In the genomic region with DNA sequence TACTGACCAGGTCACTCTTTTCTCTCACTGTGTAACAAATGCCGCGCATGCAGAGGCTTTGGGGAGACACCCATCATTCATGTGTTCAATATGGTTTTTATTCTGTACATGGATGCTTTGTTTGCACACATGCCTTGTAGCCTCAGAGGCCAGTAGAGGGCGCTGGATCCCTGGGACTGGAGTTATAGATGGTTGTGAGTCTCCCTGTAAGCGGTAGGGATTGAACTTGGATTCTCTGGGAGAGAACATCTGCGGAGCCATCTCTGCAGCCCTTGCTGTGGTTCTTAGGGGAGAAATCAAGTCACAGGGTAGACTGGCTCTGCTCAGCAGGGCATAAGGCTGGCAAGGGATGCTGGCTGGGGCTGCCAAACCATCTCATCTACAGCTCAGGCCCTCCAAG, we compare ENCODE assay signal across 8 mouse cellular contexts.
DNase-seq lines count a peak whose midpoint lies in the region; ATAC-seq and TF ChIP-seq lines count a peak whose summit lies in the region.

No protein-coding gene starts in this region.

- peak; percentile 20 to 67 for DNase-seq in spleen, postnatal 10 days (ENCODE audit: low spot score in 2 of 2)
- no peak for DNase-seq in spleen, adult 12 weeks (ENCODE audit: low spot score)
- DNase-seq in brain, embryonic 14.5 days (ENCODE audit: low read depth): peak; percentile 74
- DNase-seq in forebrain, embryonic 11.5 days (ENCODE audit: low spot score): peak; percentile 76
- DNase-seq in hindlimb bud, embryonic 11.5 days (ENCODE audit: extremely low spot score, low read depth, low spot score): peak; percentile 30
- peak; percentile 63 for DNase-seq in liver, postnatal 0 days

- no peak overlapping the region for H3K4me2 ChIP-seq in forebrain, embryonic 11.5 days (ENCODE audit: low read depth, low read length, severe bottlenecking)
- H3K4me2 ChIP-seq in liver, postnatal 0 days (ENCODE audit: low read depth, low read length): no peak overlapping the region

- H3K36me3 ChIP-seq in forebrain, embryonic 11.5 days (ENCODE audit: control insufficient read depth, insufficient read depth, low read length): no peaks in the 10 kb centered on the region
- no peaks in the 10 kb centered on the region for H3K36me3 ChIP-seq in liver, postnatal 0 days (replicated peaks; ENCODE audit: insufficient read depth, low read length)

- no peaks in the 10 kb centered on the region for H3K27me3 ChIP-seq in forebrain, embryonic 11.5 days (ENCODE audit: control insufficient read depth, insufficient read depth, low read length)
- no peaks in the 10 kb centered on the region for H3K27me3 ChIP-seq in liver, postnatal 0 days (ENCODE audit: insufficient read depth, low read length)

- no peak overlapping the region for H3K4me3 ChIP-seq in forebrain, embryonic 11.5 days (ENCODE audit: low read depth, low read length)
- no peak overlapping the region for H3K4me3 ChIP-seq in liver, postnatal 0 days (ENCODE audit: low read depth, low read length)
- no peak overlapping the region for H3K4me3 ChIP-seq in olfactory bulb, adult 2 months (ENCODE audit: insufficient read depth, low read depth, low read length)

- WGBS in forebrain, embryonic 11.5 days: 44% methylated on average over 5 of the region's 5 CpGs
- WGBS in liver, postnatal 0 days (ENCODE audit: insufficient replicate concordance): 54% methylated on average over 5 of the region's 5 CpGs
- 53% methylated on average over 5 of the region's 5 CpGs for WGBS in olfactory bulb, adult 2 months

- H3K9me3 ChIP-seq in forebrain, embryonic 11.5 days (ENCODE audit: control insufficient read depth, low read length): no peaks in the 10 kb centered on the region
- H3K9me3 ChIP-seq in liver, postnatal 0 days (ENCODE audit: low read length): no peaks in the 10 kb centered on the region

- H3K4me1 ChIP-seq in forebrain, embryonic 11.5 days (replicated peaks; ENCODE audit: control insufficient read depth, insufficient read depth, low read length): 0 out of 2 replicates have a peak, but pooled peaks cover 2% of the 10 kb centered on the region
- no peaks in the 10 kb centered on the region for H3K4me1 ChIP-seq in liver, postnatal 0 days (ENCODE audit: insufficient read depth)
- 0 out of 2 replicates have a peak, but pooled peaks cover 3% of the 10 kb centered on the region for H3K4me1 ChIP-seq in olfactory bulb, adult 2 months (ENCODE audit: control insufficient read depth, insufficient read depth, low read length)

- H3K27ac ChIP-seq in forebrain, embryonic 11.5 days (ENCODE audit: low read depth, low read length): no peak overlapping the region
- no peak overlapping the region for H3K27ac ChIP-seq in liver, postnatal 0 days (ENCODE audit: low read depth)
- H3K27ac ChIP-seq in olfactory bulb, adult 2 months (ENCODE audit: insufficient read depth, low read depth, low read length): no peak overlapping the region

- peak; percentile 59; the same call in 1 of the 2 replicates for TF ChIP-seq CTCF in brain, embryonic 14.5 days (IDR thresholded peaks at IDR 0.05; ENCODE audit: borderline replicate concordance, extremely low read depth, insufficient read depth, insufficient read length)
- TF ChIP-seq CTCF in liver, postnatal 0 days (IDR thresholded peaks at IDR 0.05; ENCODE audit: low read depth): peak; percentile 66
- 0 out of 2 replicates have a peak, but pooled peaks have one; percentile 29 for TF ChIP-seq CTCF in olfactory bulb, adult 2 months (IDR thresholded peaks at IDR 0.05; ENCODE audit: insufficient read depth, low read depth, low read length)

- H3K9ac ChIP-seq in forebrain, embryonic 11.5 days (ENCODE audit: low read length): no peak overlapping the region
- H3K9ac ChIP-seq in liver, postnatal 0 days (replicated peaks): no peak overlapping the region

- no peak for TF ChIP-seq POLR2A in brain, embryonic 14.5 days (IDR thresholded peaks at IDR 0.05; ENCODE audit: borderline replicate concordance, extremely low read depth, insufficient read depth, insufficient read length, poor library complexity, severe bottlenecking)
- TF ChIP-seq POLR2A in olfactory bulb, adult 2 months (IDR thresholded peaks at IDR 0.05; ENCODE audit: insufficient read depth, low read depth, low read length): no peak

- no peak for ATAC-seq in forebrain, embryonic 11.5 days (replicated peaks; ENCODE audit: low FRiP score)
- no peak for ATAC-seq in liver, postnatal 0 days
- ATAC-seq in inflammation-experienced regulatory T-cells, adult 6 months: no peak

- no peak for TF ChIP-seq EP300 in liver, postnatal 0 days (IDR thresholded peaks at IDR 0.05; ENCODE audit: low read depth)
